Mouse (Mus musculus) hindbrain, embryonic 14.5 days (tissue): Measurements from ENCODE around the gene Ccdc187. TPM values are rescaled to one million over a fixed set of nuclear protein-coding genes. Genes with fewer than 3 reads are reported as not detected.

Source experiments
- ATAC-seq: fragments of 200-750 bp; cut with Nextera tagmentation; 2 replicates; pipeline ENCODE4 v1.8.0; 2017; ENCODE audit warnings: moderate number of reproducible peaks, mild to moderate bottlenecking, moderate TSS enrichment, moderate library complexity; ENCODE audit not compliant: low FRiP score
- DNase-seq: peaks from one replicate; pipeline ENCODE4 v3.0.0-alpha.2; 2015; ENCODE audit warnings: low spot score
- H3K27ac ChIP-seq: fragments of 300-500 bp; sonication (generic); 2 replicates; pipeline ENCODE4 v1.5.1; 2014; ENCODE audit warnings: mild to moderate bottlenecking, moderate library complexity
- H3K27me3 ChIP-seq: fragments of 300-500 bp; sonication (generic); 2 replicates; pipeline ENCODE4 v1.6.1; 2014; ENCODE audit warnings: mild to moderate bottlenecking, low read length, mixed read lengths; ENCODE audit not compliant: control insufficient read depth, insufficient read depth
- H3K36me3 ChIP-seq: fragments of 300-500 bp; sonication (generic); replicated peaks from 2 replicates; pipeline ENCODE4 v1.6.1; 2014; ENCODE audit not compliant: control insufficient read depth, insufficient read depth
- H3K4me1 ChIP-seq: fragments of 300-500 bp; sonication (generic); replicated peaks from 2 replicates; pipeline ENCODE4 v1.6.1; 2014; ENCODE audit warnings: antibody characterized with exemption, low read length, mixed read lengths; ENCODE audit not compliant: control insufficient read depth, insufficient read depth
- H3K4me2 ChIP-seq: fragments of 300-500 bp; sonication (generic); replicated peaks from 2 replicates; pipeline ENCODE4 v1.6.1; 2014; ENCODE audit warnings: mild to moderate bottlenecking, moderate library complexity
- H3K4me3 ChIP-seq: fragments of 300-500 bp; sonication (generic); replicated peaks from 2 replicates; pipeline ENCODE4 v1.5.1; 2014; ENCODE audit warnings: mild to moderate bottlenecking, low read length
- H3K9ac ChIP-seq: fragments of 300-500 bp; sonication (generic); 2 replicates; pipeline ENCODE4 v1.6.1; 2014
- H3K9me3 ChIP-seq: fragments of 300-500 bp; sonication (generic); 2 replicates; pipeline ENCODE4 v1.6.1; 2016; ENCODE audit warnings: low read length; ENCODE audit not compliant: control insufficient read depth
- WGBS: fragments of 180-500 bp; shearing (Covaris S2); extraction: QIAGEN DNeasy Blood & Tissue Kit; methylation state at CpG from one replicate; pipeline ENCODE4 v1.1.7; 2014; 5-methylcytosine and 5-hydroxymethylcytosine counted together
- polyA plus RNA-seq: library from polyadenylated mRNA; unstranded; fragments of >200 nt; fragmentation: Nextera tagmentation; extraction: Ambion mirVana; gene quantifications from 2 replicates; pipeline ENCODE4 v1.2.1, GENCODE M21; 2014

Ccdc187 gene
- polyA plus RNA-seq, 1 experiment from 2014 or later: 0.25 TPM

DNA sequence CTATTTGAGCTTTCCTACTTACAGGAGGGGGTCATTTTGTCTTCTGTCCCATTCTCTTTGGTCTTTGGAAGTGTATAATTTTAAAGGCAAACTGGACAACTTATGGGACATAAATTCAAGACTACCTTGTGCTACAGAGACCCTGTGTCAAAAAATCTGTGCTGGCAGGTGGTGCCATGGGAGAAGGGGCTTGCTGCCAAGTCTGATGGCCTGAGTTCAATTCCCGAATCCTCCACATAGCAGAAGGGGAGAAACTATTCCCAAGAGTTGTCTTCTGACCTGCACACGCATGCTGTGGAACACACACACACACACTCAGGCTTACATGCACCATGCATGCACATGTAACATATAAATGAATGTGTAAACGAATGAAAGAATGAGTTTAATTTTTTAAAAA lies 12.3 kb upstream of the Ccdc187 start:
- no peak for ATAC-seq
- no peak overlapping the region for H3K4me3 ChIP-seq
- 95% methylated on average over 3 of the region's 3 CpGs for WGBS
- no peaks in the 10 kb centered on the region for H3K4me1 ChIP-seq
- H3K27me3 ChIP-seq: no peaks in the 10 kb centered on the region
- no peak overlapping the region for H3K27ac ChIP-seq
- no peak overlapping the region for H3K4me2 ChIP-seq
- H3K9ac ChIP-seq: no peak overlapping the region
- no peak for DNase-seq
- H3K36me3 ChIP-seq: no peaks in the 10 kb centered on the region
- H3K9me3 ChIP-seq: no peaks in the 10 kb centered on the region

DNA sequence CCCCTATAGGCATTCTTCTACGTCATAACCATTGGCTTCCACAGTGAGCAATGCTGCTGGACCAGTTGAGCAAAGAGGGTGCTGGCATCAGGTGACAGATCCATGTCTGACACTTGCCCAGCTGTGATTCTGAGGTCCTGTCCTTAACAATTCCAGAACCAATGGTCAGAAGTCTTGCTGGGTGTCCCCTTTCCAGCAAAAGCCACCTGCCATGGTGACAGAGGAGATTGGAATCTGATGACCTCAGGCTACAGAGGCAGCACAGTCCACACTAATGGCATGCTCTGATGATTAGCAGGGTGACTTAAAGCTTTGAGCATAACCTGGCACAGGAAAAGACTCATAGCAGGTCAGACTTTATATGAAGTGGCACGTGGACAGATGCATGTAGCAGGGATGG lies 11.2 kb upstream of the Ccdc187 start:
- Histone ChIP-seq H3K36me3 (no peaks in the 10 kb centered on the region), H3K4me3 (no peak overlapping the region), H3K9me3 (no peaks in the 10 kb centered on the region), H3K4me2 (no peak overlapping the region), H3K9ac (no peak overlapping the region), H3K27ac (no peak overlapping the region), H3K27me3 (no peaks in the 10 kb centered on the region), H3K4me1 (no peaks in the 10 kb centered on the region)
- ATAC-seq (no peak), DNase-seq (no peak)
- 90% methylated on average over 2 of the region's 2 CpGs for WGBS

DNA sequence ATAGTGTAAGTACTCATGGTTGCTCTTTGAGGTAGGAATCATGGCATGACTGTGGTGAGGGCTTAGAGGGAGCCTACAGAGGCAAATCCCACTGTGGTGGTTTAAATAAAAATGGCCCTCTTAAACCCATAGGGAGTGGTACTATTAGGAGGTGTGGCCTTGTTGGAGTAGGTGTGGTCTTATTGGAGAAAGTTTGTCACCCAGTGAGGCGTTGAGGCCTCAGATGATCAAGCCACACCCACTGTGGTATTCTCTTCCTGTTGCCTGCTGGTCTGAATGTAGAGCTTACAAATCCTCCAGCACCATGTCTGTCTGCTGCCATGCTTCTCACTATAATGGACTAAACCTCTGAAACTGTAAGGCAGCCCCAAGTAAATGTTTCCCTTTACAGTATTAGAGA lies 10.4 kb upstream of the Ccdc187 start:
- Histone ChIP-seq H3K27ac (no peak overlapping the region), H3K4me2 (no peak overlapping the region), H3K4me3 (no peak overlapping the region), H3K9me3 (no peaks in the 10 kb centered on the region), H3K36me3 (no peaks in the 10 kb centered on the region), H3K4me1 (peaks cover 3% of the 10 kb centered on the region; the same call in 1 of the 2 replicates), H3K27me3 (no peaks in the 10 kb centered on the region), H3K9ac (no peak overlapping the region)
- WGBS: 79% methylated on average over 1 of the region's 1 CpGs
- DNase-seq (no peak), ATAC-seq (no peak)

DNA sequence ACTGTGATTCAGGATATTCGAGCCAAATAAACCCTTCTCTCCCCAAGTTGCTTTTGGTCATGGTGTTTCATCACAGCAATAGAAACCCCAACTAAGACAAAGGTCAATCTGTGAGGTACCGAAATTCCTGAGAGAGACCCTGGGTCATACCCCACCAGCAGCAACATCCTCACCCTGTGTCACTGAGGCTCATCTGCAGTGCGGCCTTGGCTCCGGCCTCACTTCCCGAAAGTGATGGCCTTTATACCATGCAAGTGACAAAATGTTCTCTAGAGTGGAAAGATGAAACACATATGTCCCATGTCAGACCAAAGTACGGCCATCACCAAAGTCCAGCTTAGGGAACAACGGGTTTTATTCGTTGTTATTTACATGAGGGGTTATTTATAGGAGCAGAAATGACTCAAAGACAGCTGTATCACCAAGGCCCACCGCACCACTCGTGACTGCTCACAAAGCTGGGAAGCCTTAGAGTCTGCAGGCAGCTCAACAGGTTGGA lies 7.7 kb upstream of the Ccdc187 start:
- Histone ChIP-seq H3K27me3 (no peaks in the 10 kb centered on the region), H3K4me2 (no peak overlapping the region), H3K9ac (no peak overlapping the region), H3K4me3 (no peak overlapping the region), H3K9me3 (no peaks in the 10 kb centered on the region), H3K4me1 (peaks cover 29% of the 10 kb centered on the region), H3K36me3 (no peaks in the 10 kb centered on the region), H3K27ac (no peak overlapping the region)
- 91% methylated on average over 10 of the region's 10 CpGs for WGBS
- ATAC-seq (no peak), DNase-seq (no peak)

DNA sequence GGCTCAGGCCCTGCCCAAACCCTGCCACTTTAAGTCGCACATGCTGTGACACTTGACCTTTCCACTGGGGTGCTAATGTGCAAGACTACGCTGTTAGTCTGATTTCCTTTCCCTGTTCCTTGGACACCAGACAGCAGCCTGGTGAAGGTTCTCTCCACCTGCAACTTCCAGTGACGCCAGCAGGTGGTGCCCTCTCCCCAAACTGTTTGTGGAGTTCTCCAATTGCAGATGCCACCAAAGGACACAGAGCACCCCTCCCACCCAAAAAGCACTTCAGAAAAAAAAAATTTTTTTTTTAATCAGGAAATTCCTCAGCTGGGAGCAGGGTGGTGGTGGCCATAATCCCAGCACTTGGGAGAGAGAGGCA lies 6.4 kb upstream of the Ccdc187 start:
- ATAC-seq (no peak), DNase-seq (peak; percentile 86)
- no peaks in the 10 kb centered on the region for H3K36me3 ChIP-seq
- 1% methylated on average over 3 of the region's 3 CpGs for WGBS
- H3K4me3 ChIP-seq: no peak overlapping the region
- H3K27ac ChIP-seq: no peak overlapping the region
- no peak overlapping the region for H3K4me2 ChIP-seq
- no peak overlapping the region for H3K9ac ChIP-seq
- no peaks in the 10 kb centered on the region for H3K9me3 ChIP-seq
- H3K4me1 ChIP-seq: peaks cover 35% of the 10 kb centered on the region
- no peaks in the 10 kb centered on the region for H3K27me3 ChIP-seq

DNA sequence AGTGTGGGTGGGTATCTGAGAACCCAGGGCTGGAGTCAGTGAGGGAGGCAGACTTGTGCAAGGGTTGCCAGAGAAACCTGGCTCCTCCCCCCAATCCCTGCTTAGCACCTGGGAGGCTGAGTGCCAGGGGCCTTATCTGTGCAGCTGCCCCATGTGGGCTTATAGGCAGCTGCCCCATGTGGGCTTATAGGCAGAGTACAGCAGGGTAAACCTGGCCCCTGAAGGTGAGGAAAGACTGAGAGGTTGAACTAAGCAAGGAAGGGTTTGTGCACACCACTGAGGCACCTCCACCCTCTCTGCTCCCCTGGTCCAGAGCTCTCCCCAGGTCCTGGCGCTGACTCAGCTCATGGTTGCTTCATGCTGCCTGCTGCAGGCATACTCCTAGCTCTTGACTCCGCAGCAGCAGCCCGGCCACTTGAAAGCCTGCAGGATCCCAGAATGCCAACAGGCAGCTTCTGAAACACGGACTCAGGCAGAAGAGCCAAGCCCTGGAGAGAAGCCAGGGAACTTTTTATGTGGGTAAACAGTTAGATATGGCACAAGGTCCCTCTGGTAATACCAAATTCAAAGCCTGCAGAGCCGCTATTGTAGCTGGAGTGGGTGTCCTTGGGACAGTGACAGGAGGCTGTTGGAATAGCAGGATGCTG lies 5.9 kb upstream of the Ccdc187 start:
- ATAC-seq (no peak), DNase-seq (no peak)
- Histone ChIP-seq H3K9ac (no peak overlapping the region), H3K36me3 (no peaks in the 10 kb centered on the region), H3K4me1 (peaks cover 35% of the 10 kb centered on the region), H3K9me3 (no peaks in the 10 kb centered on the region), H3K27me3 (no peaks in the 10 kb centered on the region), H3K27ac (no peak overlapping the region), H3K4me2 (no peak overlapping the region), H3K4me3 (no peak overlapping the region)
- WGBS: 30% methylated on average over 5 of the region's 5 CpGs

GRCm38 (mm10) chr2:26299336-26299735 lies 5.0 kb upstream of the Ccdc187 start:
- DNase-seq (no peak), ATAC-seq (no peak)
- Histone ChIP-seq H3K4me1 (peaks cover 35% of the 10 kb centered on the region), H3K36me3 (no peaks in the 10 kb centered on the region), H3K27ac (peak overlapping the region; percentile 80), H3K9me3 (no peaks in the 10 kb centered on the region), H3K4me2 (peak overlapping the region; percentile 37), H3K4me3 (no peak overlapping the region), H3K27me3 (no peaks in the 10 kb centered on the region), H3K9ac (peak overlapping the region; percentile 31)
- 23% methylated on average over 7 of the region's 7 CpGs for WGBS

DNA sequence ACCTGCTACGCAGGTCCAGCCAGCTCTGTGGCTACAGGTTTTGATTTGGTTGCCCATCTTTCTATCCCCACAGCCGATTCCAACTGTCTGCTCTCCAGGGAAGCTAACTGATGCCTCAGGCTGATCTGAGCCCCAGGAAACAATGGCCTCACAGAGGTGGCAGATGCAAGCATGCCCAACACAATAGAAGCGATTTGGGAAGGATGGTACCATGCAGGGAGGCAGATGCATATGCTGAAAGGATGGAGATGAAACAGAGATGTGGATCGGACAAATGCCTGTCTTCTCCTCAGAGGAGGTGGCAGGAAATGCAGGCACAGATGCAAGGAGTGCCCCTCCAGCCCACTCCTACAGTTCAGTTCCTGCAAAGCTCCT lies 4.5 kb upstream of the Ccdc187 start:
- no peaks in the 10 kb centered on the region for H3K9me3 ChIP-seq
- H3K27ac ChIP-seq: peak overlapping the region; percentile 80
- H3K36me3 ChIP-seq: no peaks in the 10 kb centered on the region
- H3K27me3 ChIP-seq: no peaks in the 10 kb centered on the region
- H3K4me1 ChIP-seq: peaks cover 35% of the 10 kb centered on the region
- peak overlapping the region; percentile 31 for H3K9ac ChIP-seq
- peak overlapping the region; percentile 37 for H3K4me2 ChIP-seq
- H3K4me3 ChIP-seq: no peak overlapping the region
- peak; percentile 9 for ATAC-seq
- no peak for DNase-seq
- 5% methylated on average over 4 of the region's 4 CpGs for WGBS

DNA sequence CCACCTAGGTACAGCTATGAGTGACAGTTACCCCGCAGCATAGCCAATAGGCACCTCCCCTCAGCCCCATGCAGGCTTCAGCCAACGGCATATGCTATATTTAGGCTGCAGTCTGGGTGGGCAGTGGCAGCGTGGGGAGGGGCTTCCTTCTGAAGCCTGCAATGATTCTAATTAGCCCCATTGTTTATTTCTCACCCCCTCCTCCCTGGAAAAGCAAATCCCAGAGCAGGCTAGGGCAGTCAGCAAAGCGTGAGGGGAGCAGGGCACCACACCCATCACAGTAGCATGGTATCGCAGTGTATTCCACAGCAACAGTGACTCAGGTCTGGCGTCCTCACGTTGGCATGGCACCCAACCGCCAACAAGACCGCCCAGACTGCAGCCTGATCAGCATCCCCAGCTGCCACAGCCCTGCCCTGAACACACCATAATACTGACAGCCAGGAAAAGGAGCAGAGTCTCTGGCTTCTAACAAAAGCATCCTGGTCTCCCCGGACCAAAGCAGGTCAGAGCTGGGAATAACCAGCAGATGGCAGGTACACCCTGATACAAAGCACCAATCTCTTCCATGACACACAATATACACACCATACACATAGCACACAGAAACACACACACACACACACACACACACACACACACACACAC lies 4.0 kb upstream of the Ccdc187 start:
- Histone ChIP-seq H3K4me2 (peak overlapping the region; percentile 37), H3K9ac (peak overlapping the region; percentile 31), H3K4me1 (peaks cover 35% of the 10 kb centered on the region), H3K27me3 (no peaks in the 10 kb centered on the region), H3K4me3 (no peak overlapping the region), H3K9me3 (no peaks in the 10 kb centered on the region), H3K27ac (peak overlapping the region; percentile 80), H3K36me3 (no peaks in the 10 kb centered on the region)
- ATAC-seq (peak; percentile 82), DNase-seq (peak; percentile 60)
- 2% methylated on average over 10 of the region's 10 CpGs for WGBS
